Mouse (Mus musculus): ENCODE results near the gene Sept10. TPM values are rescaled to one million over a fixed set of nuclear protein-coding genes. Genes with fewer than 3 reads are reported as not detected.
"Not testable (repeated sequence)": the region's sequence is repeated elsewhere in the genome, so short reads cannot be mapped to it uniquely, and the experiment has no call there.

Sept10 gene
- polyA plus RNA-seq, 1 experiment from 2014 or later = 47.3 TPM

GRCm38 (mm10) chr10:59109015-59109414, 112.6 kb downstream of the Sept10 start:
- CTCF ChIA-PET = interaction anchor here (0.9 to 1.7 kb wide), 3 partner anchors 17 to 64 kb away, joined by 3 to 6 read pairs (median 3); no protein-coding TSS in a partner anchor
- in situ Hi-C loops (cut with MboI; ENCODE audit: low pct_unique_long_range_greater_than_20kb) = no loop called here
- TF ChIP-seq CTCF (IDR thresholded peaks at IDR 0.05) = peak; percentile 90
- peaks cover 27% of the 10 kb centered on the region for H3K27me3 ChIP-seq
- POLR2A ChIA-PET = no interaction called here
- ATAC-seq = no peak
- no peak for DNase-seq (ENCODE audit: low read depth, low spot score)

DNA sequence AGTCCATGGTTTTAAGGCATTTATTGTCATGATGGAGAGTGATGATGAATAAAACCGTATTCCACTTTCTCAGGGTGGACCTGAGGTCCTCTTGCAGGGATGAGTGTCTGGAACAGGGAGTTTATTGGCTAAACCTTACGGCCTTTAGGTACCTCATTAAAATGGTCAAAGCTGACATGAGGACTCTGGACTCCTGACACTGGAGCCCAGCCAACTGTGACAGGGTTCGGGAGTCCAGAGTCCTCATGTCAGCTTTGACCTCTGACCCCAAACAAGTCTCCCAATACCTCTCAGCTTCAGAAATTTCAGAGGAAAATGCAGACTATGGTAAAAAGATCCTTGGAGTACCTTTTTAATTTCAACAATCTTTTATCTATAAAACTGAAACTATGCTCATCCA, 115.0 kb downstream of the Sept10 start:
- ChIA-PET CTCF (interaction anchor here (0.9 kb wide), 1 partner anchor 42 kb away, joined by 3 read pairs; no protein-coding TSS in a partner anchor), POLR2A (no interaction called here)
- ATAC-seq (no peak), DNase-seq (ENCODE audit: low read depth, low spot score) (no peak)
- in situ Hi-C loops (cut with MboI; ENCODE audit: low pct_unique_long_range_greater_than_20kb) = no loop called here
- no peak for TF ChIP-seq CTCF (IDR thresholded peaks at IDR 0.05)
- peaks cover 21% of the 10 kb centered on the region for H3K27me3 ChIP-seq

GRCm38 (mm10) chr10:59105885-59106284, 115.8 kb downstream of the Sept10 start:
- TF ChIP-seq CTCF (IDR thresholded peaks at IDR 0.05) = no peak
- no peak for DNase-seq (ENCODE audit: low read depth, low spot score)
- H3K27me3 ChIP-seq = peaks cover 21% of the 10 kb centered on the region
- in situ Hi-C loops (cut with MboI; ENCODE audit: low pct_unique_long_range_greater_than_20kb) = no loop called here
- ChIA-PET POLR2A (no interaction called here), CTCF (no interaction called here)
- no peak for ATAC-seq

- in situ Hi-C loops (cut with MboI; ENCODE audit: low pct_unique_long_range_greater_than_20kb) = no loop called here
Observed at GRCm38 (mm10) chr10:59104683-59105082, 117.0 kb downstream of the Sept10 start.

DNA sequence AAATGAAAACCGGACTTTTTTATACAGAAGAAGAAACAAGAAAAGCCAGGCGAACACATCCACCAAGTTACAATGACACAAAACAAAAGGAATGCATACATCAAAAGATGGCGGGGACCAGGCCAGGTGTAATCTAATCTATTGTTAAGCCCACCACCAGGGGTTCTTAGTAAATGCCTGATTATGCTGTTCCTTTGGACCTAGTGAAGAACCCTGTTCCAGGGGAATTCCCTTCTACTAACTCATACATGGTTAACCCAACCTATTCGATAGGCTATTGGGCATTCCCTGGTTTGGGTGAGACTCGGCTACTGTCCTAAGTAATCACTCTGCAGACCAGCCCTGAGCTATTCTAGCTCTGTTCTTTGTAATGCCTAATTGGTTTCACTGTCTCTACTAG, 118.6 kb downstream of the Sept10 start:
- H3K27me3 ChIP-seq = peaks cover 36% of the 10 kb centered on the region
- in situ Hi-C loops (cut with MboI; ENCODE audit: low pct_unique_long_range_greater_than_20kb); DNase-seq (ENCODE audit: low read depth, low spot score); CTCF ChIA-PET; ATAC-seq; POLR2A ChIA-PET: not testable (repeated sequence)

More at GRCm38 (mm10) chr10:59104683-59105082, 117.0 kb downstream of the Sept10 start:
- H3K27me3 ChIP-seq = peaks cover 26% of the 10 kb centered on the region
- ChIA-PET POLR2A (no interaction called here), CTCF (no interaction called here)
- ATAC-seq (no peak), DNase-seq (ENCODE audit: low read depth, low spot score) (no peak)
- no peak for TF ChIP-seq CTCF (IDR thresholded peaks at IDR 0.05)

DNA sequence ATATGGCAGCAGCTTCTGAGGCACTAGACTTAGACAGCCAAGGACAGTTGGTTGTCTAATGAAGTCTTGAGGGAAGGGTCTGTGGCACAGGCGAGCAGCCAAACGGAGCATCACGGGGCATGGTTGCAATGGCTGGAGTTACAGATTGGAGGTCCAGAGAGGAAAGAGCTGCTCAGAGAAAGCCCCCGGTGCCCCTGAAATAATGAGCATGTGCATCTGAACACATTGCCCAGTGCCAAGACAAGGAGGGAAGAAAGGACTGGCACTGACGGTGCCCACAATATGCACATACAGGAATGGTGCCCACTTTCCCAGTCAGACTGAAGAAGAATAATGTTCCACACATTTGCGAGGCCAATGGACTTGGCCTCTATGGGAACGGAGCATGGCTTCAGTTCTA, 129.7 kb downstream of the Sept10 start:
- TF ChIP-seq CTCF (IDR thresholded peaks at IDR 0.05) = no peak
- H3K27me3 ChIP-seq = peaks cover 29% of the 10 kb centered on the region
- ATAC-seq (no peak), DNase-seq (ENCODE audit: low read depth, low spot score) (no peak)
- ChIA-PET CTCF (no interaction called here), POLR2A (no interaction called here)
- in situ Hi-C loops (cut with MboI; ENCODE audit: low pct_unique_long_range_greater_than_20kb) = no loop called here

Other genes with a start within 250 kb of the Sept10 start
- 5.9 TPM for gene Sowahc, start 106 bp upstream of the Sept10 start, polyA plus RNA-seq (2021)
- 174 TPM for gene P4ha1, start 101.4 kb upstream of the Sept10 start, polyA plus RNA-seq (2021)
- 0.96 TPM for gene Gm10273, start 173.8 kb upstream of the Sept10 start, polyA plus RNA-seq (2021)
- not detected for gene Pla2g12b, start 181.8 kb upstream of the Sept10 start, polyA plus RNA-seq (2021)
- gene Oit3, start 219.9 kb upstream of the Sept10 start, polyA plus RNA-seq (2021) = 1.2 TPM

Measured in Patski (cell line).